Mouse (Mus musculus) kidney, postnatal 0 days (tissue): ENCODE measurements around the gene Naa40. TPM values are rescaled to one million over a fixed set of nuclear protein-coding genes. Genes with fewer than 3 reads are reported as not detected.
A peak's percentile ranks its signal among the peaks of the same experiment; 100 is the strongest.

Experiments used
- ATAC-seq: fragments of 200-750 bp; cut with Nextera tagmentation; replicated peaks from 2 replicates; pipeline ENCODE4 v1.8.0; 2017; ENCODE audit warnings: low read depth, moderate number of reproducible peaks, moderate TSS enrichment, moderate library complexity; ENCODE audit not compliant: low FRiP score
- DNase-seq: peaks from one replicate; pipeline ENCODE4 v3.0.0-alpha.2; 2016; ENCODE audit warnings: low spot score
- H3K27ac ChIP-seq: fragments of 300-500 bp; sonication (generic); 2 replicates; pipeline ENCODE4 v1.5.1; 2014; ENCODE audit warnings: mild to moderate bottlenecking
- H3K27me3 ChIP-seq: fragments of 300-500 bp; sonication (generic); 2 replicates; pipeline ENCODE4 v1.6.1; 2014; ENCODE audit warnings: low read length, mixed read lengths; ENCODE audit not compliant: insufficient read depth
- H3K36me3 ChIP-seq: fragments of 300-500 bp; sonication (generic); 2 replicates; pipeline ENCODE4 v1.6.1; 2014; ENCODE audit warnings: low read length, mixed read lengths; ENCODE audit not compliant: insufficient read depth
- H3K4me1 ChIP-seq: fragments of 300-500 bp; sonication (generic); replicated peaks from 2 replicates; pipeline ENCODE4 v1.6.1; 2014; ENCODE audit warnings: antibody characterized with exemption, low read length, mixed read lengths; ENCODE audit not compliant: insufficient read depth
- H3K4me2 ChIP-seq: fragments of 300-500 bp; sonication (generic); 2 replicates; pipeline ENCODE4 v1.6.1; 2014; ENCODE audit warnings: mild to moderate bottlenecking, low read length, moderate library complexity, mixed read lengths
- H3K4me3 ChIP-seq: fragments of 300-500 bp; sonication (generic); replicated peaks from 2 replicates; pipeline ENCODE4 v1.5.1; 2014; ENCODE audit warnings: low read depth, low read length
- H3K9ac ChIP-seq: fragments of 300-500 bp; sonication (generic); 2 replicates; pipeline ENCODE4 v1.6.1; 2014; ENCODE audit warnings: low read depth, low read length
- H3K9me3 ChIP-seq: fragments of 300-500 bp; sonication (generic); replicated peaks from 2 replicates; pipeline ENCODE4 v1.6.1; 2016; ENCODE audit warnings: low read length, inconsistent platforms, mixed read lengths
- CTCF ChIP-seq: IDR thresholded peaks from 2 replicates; pipeline ENCODE4 v1.5.1; 2016; ENCODE audit warnings: antibody characterized with exemption, low read depth, mild to moderate bottlenecking, moderate library complexity
- WGBS: fragments of 180-500 bp; shearing (Covaris S2); extraction: QIAGEN DNeasy Blood & Tissue Kit; methylation state at CpG from one replicate; pipeline ENCODE4 v1.1.7; 2014; 5-methylcytosine and 5-hydroxymethylcytosine counted together
- polyA plus RNA-seq: library from polyadenylated mRNA; unstranded; fragments of >200 nt; fragmentation: Nextera tagmentation; extraction: Ambion mirVana; gene quantifications from 2 replicates; pipeline ENCODE4 v1.2.1, GENCODE M21; 2015

The Naa40 gene
- polyA plus RNA-seq, 1 experiment from 2014 or later, result 47.3 TPM

- Histone ChIP-seq H3K9ac (no peak overlapping the region), H3K9me3 (no peaks in the 10 kb centered on the region), H3K4me2 (no peak overlapping the region), H3K36me3 (peaks cover 57% of the 10 kb centered on the region), H3K4me1 (no peaks in the 10 kb centered on the region; the same call in 1 of the 2 replicates), H3K27me3 (no peaks in the 10 kb centered on the region), H3K27ac (no peak overlapping the region), H3K4me3 (no peak overlapping the region)
- WGBS, result 83% methylated on average over 6 of the region's 6 CpGs
- TF ChIP-seq CTCF, result no peak
- no peak for ATAC-seq
- DNase-seq, result no peak
These were observed 37.4 kb upstream of the Naa40 start for GRCm38 (mm10) chr19:7278200-7278906.

GRCm38 (mm10) chr19:7276796-7277195 is 35.8 kb upstream of the Naa40 start:
- H3K27ac ChIP-seq, result no peak overlapping the region
- no peak for DNase-seq
- H3K4me3 ChIP-seq, result no peak overlapping the region
- no peak for TF ChIP-seq CTCF
- WGBS, result 62% methylated on average over 7 of the region's 7 CpGs
- no peaks in the 10 kb centered on the region; the same call in 1 of the 2 replicates for H3K4me1 ChIP-seq
- no peak overlapping the region for H3K4me2 ChIP-seq
- H3K36me3 ChIP-seq, result peaks cover 43% of the 10 kb centered on the region
- no peaks in the 10 kb centered on the region for H3K9me3 ChIP-seq
- H3K9ac ChIP-seq, result no peak overlapping the region
- H3K27me3 ChIP-seq, result no peaks in the 10 kb centered on the region
- no peak for ATAC-seq

GRCm38 (mm10) chr19:7276053-7276659 is 35.2 kb upstream of the Naa40 start:
- TF ChIP-seq CTCF, result no peak
- Histone ChIP-seq H3K4me2 (no peak overlapping the region), H3K36me3 (peaks cover 36% of the 10 kb centered on the region), H3K27ac (no peak overlapping the region), H3K9me3 (no peaks in the 10 kb centered on the region), H3K27me3 (no peaks in the 10 kb centered on the region), H3K4me1 (no peaks in the 10 kb centered on the region; the same call in 1 of the 2 replicates), H3K9ac (no peak overlapping the region), H3K4me3 (no peak overlapping the region)
- 62% methylated on average over 7 of the region's 7 CpGs for WGBS
- DNase-seq (no peak), ATAC-seq (no peak)

- H3K9ac ChIP-seq, result 0 out of 2 replicates have a peak overlapping the region, but pooled peaks have one; percentile 3
- whole genome bisulfite sequencing, result 42% methylated on average over 7 of the region's 7 CpGs
- H3K4me3 ChIP-seq, result no peak overlapping the region
- H3K27me3 ChIP-seq, result no peaks in the 10 kb centered on the region
- no peaks in the 10 kb centered on the region; the same call in 1 of the 2 replicates for H3K4me1 ChIP-seq
- peaks cover 27% of the 10 kb centered on the region; the same call in 1 of the 2 replicates for H3K36me3 ChIP-seq
- no peaks in the 10 kb centered on the region for H3K9me3 ChIP-seq
- DNase-seq (no peak), ATAC-seq (no peak)
- H3K4me2 ChIP-seq, result no peak overlapping the region
- H3K27ac ChIP-seq, result 0 out of 2 replicates have a peak overlapping the region, but pooled peaks have one; percentile 15
- TF ChIP-seq CTCF, result no peak
These were observed 34.3 kb upstream of the Naa40 start for GRCm38 (mm10) chr19:7275131-7275789.

- H3K36me3 ChIP-seq, result peaks cover 24% of the 10 kb centered on the region; the same call in 1 of the 2 replicates
These were observed 33.5 kb upstream of the Naa40 start for GRCm38 (mm10) chr19:7274326-7274990.

GRCm38 (mm10) chr19:7273486-7273885 is 32.5 kb upstream of the Naa40 start:
- peak; percentile 47; the same call in 1 of the 2 replicates for TF ChIP-seq CTCF
- Histone ChIP-seq H3K27me3 (no peaks in the 10 kb centered on the region), H3K4me3 (no peak overlapping the region), H3K9me3 (no peaks in the 10 kb centered on the region), H3K36me3 (peaks cover 24% of the 10 kb centered on the region; the same call in 1 of the 2 replicates), H3K4me1 (peaks cover 15% of the 10 kb centered on the region), H3K27ac (no peak overlapping the region), H3K4me2 (no peak overlapping the region), H3K9ac (no peak overlapping the region)
- WGBS, result 93% methylated on average over 4 of the region's 4 CpGs
- DNase-seq (no peak), ATAC-seq (no peak)

More at GRCm38 (mm10) chr19:7274326-7274990, 33.5 kb upstream of the Naa40 start:
- Histone ChIP-seq H3K27ac (no peak overlapping the region), H3K4me1 (peaks cover 5% of the 10 kb centered on the region; the same call in 1 of the 2 replicates), H3K4me2 (no peak overlapping the region), H3K27me3 (no peaks in the 10 kb centered on the region), H3K9ac (no peak overlapping the region), H3K9me3 (no peaks in the 10 kb centered on the region), H3K4me3 (no peak overlapping the region)
- 52% methylated on average over 13 of the region's 13 CpGs for WGBS
- ATAC-seq (no peak), DNase-seq (no peak)
- TF ChIP-seq CTCF, result no peak
